Mouse (Mus musculus) spleen, postnatal 36 days (tissue): ENCODE results near the gene Eif4e3.

Source experiments
- DNase-seq, 2 experiments: peaks; one replicate each; pipeline ENCODE4 v3.0.0; 2022; ENCODE audit warnings: low spot score in 2 of 2, mixed read lengths in 1 of 2

The Eif4e3 gene

GRCm38 (mm10) chr6:99665457-99666317 lies 884 bp downstream of the Eif4e3 start:
- DNase-seq = no peak

- DNase-seq = no peak
Observed at GRCm38 (mm10) chr6:99663232-99663631, 3.3 kb downstream of the Eif4e3 start.

- DNase-seq = no peak
Observed at GRCm38 (mm10) chr6:99660443-99660842, 6.1 kb downstream of the Eif4e3 start.

GRCm38 (mm10) chr6:99658586-99658985 lies 8.0 kb downstream of the Eif4e3 start:
- no peak for DNase-seq

GRCm38 (mm10) chr6:99656088-99656487 lies 10.5 kb downstream of the Eif4e3 start:
- DNase-seq = no peak

- DNase-seq = peak; percentile 31 to 40
Observed at GRCm38 (mm10) chr6:99655488-99655887, 11.1 kb downstream of the Eif4e3 start.

GRCm38 (mm10) chr6:99654343-99654742 lies 12.2 kb downstream of the Eif4e3 start:
- DNase-seq = no peak

- DNase-seq = no peak
Observed at GRCm38 (mm10) chr6:99652341-99652740, 14.2 kb downstream of the Eif4e3 start.

GRCm38 (mm10) chr6:99649307-99649706 lies 17.3 kb downstream of the Eif4e3 start:
- peak; percentile 21 to 23 for DNase-seq

- no peak for DNase-seq
Observed at GRCm38 (mm10) chr6:99646344-99646743, 20.2 kb downstream of the Eif4e3 start.

- no peak for DNase-seq
Observed at GRCm38 (mm10) chr6:99644876-99645275, 21.7 kb downstream of the Eif4e3 start.

- DNase-seq = no peak
Observed at GRCm38 (mm10) chr6:99644386-99644785, 22.2 kb downstream of the Eif4e3 start.

GRCm38 (mm10) chr6:99643439-99644199 lies 23.0 kb downstream of the Eif4e3 start:
- no peak for DNase-seq

- peak in 1 of 2 experiments; percentile 8 for DNase-seq
Observed at GRCm38 (mm10) chr6:99637456-99637855, 29.1 kb downstream of the Eif4e3 start.

- DNase-seq = no peak
Observed at GRCm38 (mm10) chr6:99636801-99637200, 29.8 kb downstream of the Eif4e3 start.

- no peak for DNase-seq
Observed at GRCm38 (mm10) chr6:99636121-99636520, 30.4 kb downstream of the Eif4e3 start.

GRCm38 (mm10) chr6:99632121-99632980 lies 34.2 kb downstream of the Eif4e3 start:
- DNase-seq = no peak

- no peak for DNase-seq
Observed at GRCm38 (mm10) chr6:99631637-99632036, 34.9 kb downstream of the Eif4e3 start.

GRCm38 (mm10) chr6:99629726-99630458 lies 36.7 kb downstream of the Eif4e3 start:
- DNase-seq = no peak

- DNase-seq = no peak
Observed at GRCm38 (mm10) chr6:99626347-99626746, 40.2 kb downstream of the Eif4e3 start.

- DNase-seq = peak in 1 of 2 experiments; percentile 20
Observed at GRCm38 (mm10) chr6:99625803-99626202, 40.8 kb downstream of the Eif4e3 start.
